Mouse (Mus musculus) T-helper 17 cell (primary cell): ENCODE measurements at regions not wholly inside any gene's neighbourhood (a gene's known extent, or its start where the extent isn't known, plus 50 kb on each side); places are given as distances from the start of the nearest gene placed in this dataset.

ENCODE experiments used
- in situ Hi-C, 2 experiments: fragments of 300-600 bp; cut with MboI, MseI; formaldehyde crosslinking; loops; 1 replicate in 1 of 2; 2 replicates in 1 of 2; pipeline ENCODE4 v1.15.1; 2025; ENCODE audit warnings: high pct_unique_total_duplicates in 2 of 2

DNA sequence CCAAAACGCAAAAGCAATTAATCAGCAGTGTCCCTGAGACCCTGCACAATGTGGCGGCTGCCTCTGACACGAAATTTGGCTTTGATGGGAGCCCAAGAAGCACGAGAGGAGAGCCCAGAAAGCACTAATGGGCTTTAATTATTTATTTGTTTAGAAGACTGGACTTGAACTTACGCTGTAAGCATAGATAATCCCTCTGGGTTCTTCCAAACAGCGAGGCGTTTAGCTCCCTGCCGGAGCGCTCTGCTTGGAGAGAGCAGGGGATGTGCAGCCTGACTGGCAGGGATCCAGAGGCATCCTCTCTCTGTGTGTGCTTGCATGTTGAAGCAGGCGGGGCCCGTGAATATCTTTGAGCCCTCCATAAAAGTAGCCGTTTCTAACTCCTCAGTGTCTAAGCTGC is 153.3 kb upstream of the 3110018I06Rik start:
- in situ Hi-C loops, result no loop called here

DNA sequence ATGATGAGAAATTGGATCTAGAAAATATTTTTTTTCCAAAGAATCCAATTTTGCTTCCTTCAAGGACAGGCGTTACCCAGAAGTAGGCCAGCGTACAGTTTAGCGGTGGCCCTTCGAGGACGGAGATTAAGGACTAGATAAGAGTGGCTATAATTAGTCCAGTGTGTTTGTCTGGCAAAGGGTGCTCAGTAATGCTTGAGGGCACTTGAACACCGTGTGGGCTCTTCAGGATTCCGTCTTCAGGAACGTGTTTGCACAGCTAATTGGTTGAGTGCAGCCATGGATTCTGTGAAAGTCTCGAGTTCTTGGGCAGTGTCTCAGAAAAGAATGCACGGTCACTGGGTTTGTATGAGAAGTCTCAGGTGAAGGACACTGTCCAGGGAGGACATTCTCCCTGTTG is 149.7 kb upstream of the 3110018I06Rik start:
- in situ Hi-C loops, result no loop called here

DNA sequence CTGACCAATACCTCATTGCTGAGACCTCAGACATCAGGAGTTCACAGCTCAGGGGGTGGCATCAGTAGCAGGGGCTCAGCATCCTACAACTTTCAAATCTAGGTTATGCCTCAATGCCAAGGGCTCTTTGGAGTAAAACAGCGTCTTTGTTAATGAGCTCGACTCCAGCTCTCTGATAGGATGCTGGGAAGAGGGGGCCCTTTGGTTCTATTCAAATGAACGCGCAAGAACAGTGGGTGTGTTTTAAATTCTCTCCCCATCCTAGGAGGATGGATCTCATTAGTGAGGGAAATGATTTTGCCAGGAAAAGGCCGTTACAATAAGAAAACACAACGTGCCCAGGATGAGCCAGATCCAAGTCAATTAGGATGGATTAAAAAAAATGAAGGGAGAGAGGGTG is 132.2 kb upstream of the 3110018I06Rik start:
- in situ Hi-C loops, result no loop called here

DNA sequence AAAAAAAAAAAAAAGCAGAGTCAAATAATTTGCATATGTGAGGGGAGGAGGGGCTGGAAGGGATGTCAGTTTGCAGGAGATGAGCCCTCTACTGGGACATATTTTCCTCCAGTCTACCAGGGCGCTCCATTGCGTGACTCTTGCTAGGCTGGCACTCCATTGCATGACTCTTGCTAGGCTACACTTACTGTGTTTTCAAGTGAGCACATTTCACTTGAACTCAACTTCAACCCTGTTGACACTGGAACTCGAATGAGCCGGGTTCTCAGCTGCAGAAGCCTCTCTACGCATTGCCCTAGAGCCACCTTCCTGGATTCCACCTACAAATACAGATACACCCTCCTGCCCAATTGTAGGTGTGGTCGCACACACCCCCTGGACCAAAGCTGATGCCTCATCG is 131.5 kb upstream of the 3110018I06Rik start:
- in situ Hi-C loops, result no loop called here

DNA sequence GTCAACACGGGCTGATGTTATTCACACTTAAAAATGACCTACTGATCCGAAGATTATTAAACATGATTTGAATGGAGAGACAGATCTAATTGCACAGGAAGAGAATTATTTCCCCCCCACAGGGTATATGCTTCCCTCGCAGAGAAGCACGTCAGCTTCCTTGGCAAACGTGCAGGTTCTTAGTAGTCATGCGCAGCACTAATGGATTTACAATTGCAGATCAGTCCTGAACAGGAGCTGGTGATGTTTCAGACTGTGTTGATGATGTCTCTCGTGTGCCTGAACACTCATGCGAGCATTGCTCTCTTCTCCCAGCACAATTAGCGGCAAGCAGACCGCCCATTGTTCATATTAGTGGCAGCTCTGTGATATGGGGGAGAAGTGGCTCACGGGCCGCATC is 127.9 kb upstream of the 3110018I06Rik start:
- in situ Hi-C loops, result no loop called here

DNA sequence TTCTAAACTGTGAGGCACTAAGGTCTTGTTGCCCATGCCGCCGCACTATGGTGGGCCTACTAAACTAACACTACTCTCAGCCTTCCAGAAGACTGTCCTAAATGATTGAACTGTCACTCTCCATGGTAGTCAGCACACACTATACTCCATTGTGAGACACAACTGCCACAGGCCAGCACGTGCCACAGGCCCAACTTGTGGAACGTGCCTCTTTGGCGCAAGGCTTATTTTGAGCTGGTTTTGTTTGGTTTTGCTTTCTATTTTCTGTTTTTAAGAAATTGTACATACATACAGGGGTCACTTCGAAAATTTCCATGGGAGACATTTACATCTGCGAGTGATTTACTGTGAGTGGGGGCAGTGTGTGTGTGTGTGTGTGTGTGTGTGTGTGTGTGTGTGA is 126.8 kb upstream of the 3110018I06Rik start:
- in situ Hi-C loops, result no loop called here

DNA sequence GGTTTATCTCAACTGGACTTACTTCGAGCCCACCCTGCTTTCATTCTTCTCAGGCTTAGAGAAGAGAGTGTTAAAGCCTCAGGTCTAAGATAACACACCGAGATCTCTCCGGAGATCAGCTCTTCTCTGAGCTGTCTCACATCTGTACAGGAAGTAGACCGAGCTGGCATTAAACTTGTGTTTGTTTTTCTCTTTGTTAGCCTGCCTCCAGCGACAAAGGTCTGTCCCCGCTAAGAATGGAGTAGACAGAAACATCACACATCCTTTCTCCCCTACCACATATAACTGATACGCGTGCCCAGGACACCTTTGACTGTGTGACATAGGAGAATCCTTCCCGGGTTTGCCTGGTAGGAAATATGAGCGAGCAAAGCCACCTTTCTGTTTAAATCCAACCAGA is 126.3 kb upstream of the 3110018I06Rik start:
- in situ Hi-C loops, result no loop called here

DNA sequence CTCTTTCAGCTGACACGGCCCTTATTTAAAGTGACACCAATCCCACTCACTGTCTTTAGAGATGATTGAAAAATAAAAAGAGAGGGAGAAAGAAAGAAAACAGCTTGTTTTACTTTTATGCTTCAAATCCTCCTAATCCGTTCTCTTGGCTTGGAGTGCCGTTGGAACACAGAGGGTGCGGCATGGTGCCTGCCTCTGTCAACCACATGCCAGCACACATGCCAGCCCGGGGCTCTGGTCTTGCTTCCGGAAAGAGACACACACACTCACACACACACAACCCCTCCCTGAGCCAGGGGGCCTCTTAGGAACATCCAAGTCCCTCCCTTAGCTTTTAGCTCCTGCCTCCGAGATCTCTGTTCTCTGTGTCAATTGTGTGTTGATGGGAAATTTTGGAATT is 116.2 kb upstream of the 3110018I06Rik start:
- in situ Hi-C loops, result no loop called here

DNA sequence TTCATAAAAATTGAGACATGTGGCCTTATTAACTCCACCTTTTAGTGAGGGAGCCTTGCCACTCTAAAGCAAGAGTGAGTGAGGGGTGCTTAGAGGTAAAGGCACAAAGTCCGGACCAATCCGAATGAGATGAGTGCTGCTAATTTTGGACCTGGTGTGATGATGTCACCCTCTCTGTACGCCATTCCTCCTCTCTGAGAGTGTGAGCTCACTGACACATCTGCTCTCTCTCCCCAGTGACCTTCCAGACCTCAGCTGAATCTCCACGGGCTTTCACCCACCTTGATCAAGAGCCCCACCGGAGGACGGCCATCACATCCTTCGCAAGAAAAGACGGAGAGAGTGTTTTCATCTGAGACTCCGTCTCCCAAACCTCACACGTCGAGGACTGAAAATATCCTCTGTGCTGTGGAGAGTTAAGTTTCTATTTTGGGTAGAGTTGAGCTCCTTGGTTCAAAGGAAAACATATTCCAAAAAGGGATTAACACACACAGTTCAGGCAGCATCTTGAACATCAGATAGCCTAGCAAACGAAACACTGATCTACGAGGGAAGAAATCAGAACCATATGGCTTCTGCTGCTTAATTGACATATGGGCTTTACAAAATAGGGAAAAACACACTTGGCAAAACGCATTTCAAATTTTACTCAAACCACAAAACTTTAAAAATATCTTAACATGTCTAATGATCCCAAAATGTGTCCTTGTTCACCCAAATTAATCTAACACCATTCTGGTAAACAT is 96.2 kb upstream of the 3110018I06Rik start:
- in situ Hi-C loops, result no loop called here

DNA sequence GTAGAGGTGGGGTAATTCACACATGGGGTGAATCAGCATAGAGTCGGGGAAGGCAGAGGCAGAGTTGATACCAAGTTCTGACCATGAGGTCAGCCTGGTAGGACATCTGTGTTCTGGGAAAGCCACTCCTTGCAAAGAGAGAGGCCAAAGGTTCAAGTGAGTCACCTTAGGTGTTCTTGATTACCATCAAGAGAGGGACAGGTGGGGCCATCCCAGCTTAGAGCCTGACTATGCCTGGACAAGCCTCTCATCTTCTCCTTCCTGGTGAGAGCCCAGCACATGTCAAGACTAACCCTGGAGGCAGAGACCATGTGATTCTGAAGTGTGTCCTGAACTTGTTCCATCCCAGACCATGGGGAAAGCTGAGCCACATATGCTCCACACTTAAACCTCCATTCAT is 94.0 kb upstream of the 3110018I06Rik start:
- in situ Hi-C loops, result no loop called here

DNA sequence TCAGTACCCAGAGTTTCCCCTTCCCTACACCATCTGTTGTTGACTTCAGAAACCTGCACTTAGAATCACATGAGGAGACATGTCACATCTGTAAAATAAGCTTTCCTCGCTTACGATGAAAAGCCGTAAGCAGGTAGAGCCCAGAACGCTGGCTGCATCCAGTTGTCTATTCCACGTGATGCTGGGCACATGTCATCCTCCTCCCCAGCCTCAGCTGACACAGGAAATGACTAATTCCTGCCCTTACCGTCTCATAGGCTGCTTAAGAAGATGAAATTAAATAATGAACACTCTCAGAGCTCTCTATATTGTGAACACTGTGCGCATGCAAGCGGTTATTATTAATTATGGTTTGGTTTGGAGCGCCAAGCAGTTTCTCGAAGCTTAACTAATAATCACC is 83.6 kb upstream of the 3110018I06Rik start:
- in situ Hi-C loops, result loop anchor here in 1 of 2 experiments (25.0 kb wide), 1 partner anchor 1468 kb away; no protein-coding TSS in a partner anchor

DNA sequence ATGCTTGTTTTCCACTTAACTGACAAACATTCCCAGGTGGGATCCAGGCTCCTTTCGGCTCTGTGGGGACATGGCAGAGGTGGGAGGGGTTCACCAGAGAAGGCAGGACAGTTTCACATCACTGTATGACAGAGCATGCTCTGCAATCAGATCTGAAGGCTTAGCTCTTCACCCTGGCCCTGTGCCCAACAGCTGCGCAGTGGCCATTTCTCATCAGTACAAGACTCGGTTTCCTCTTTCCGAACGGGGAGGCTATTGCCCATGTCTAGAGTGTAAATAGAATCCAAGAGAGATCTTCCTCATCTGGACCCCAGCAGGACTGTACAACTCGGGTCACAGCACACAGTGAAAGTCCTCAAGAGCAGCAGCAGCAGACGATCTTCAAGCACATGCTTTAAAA is 64.5 kb upstream of the 3110018I06Rik start:
- in situ Hi-C loops, result loop anchor here in 1 of 2 experiments (25.0 kb wide), 1 partner anchor 1487 kb away; no protein-coding TSS in a partner anchor

DNA sequence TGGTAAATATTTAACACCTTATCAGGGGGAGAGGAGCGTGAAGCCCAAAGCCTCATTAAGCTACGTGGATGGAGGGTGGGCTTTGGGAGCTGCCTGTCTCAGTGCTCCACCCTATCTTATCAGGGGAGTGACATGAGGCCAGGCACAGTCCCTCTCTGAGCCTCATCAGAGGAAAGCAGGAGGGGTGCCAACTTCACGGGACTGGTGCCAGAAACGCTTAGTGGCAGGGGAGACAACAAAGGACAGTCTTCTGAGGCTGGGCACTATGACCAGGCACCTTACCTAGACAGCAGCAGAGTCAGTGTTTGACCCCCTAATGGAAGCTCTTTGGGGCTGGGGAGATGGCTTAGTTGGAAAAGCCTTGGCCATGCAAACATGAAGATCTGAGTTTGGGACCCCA is 49.9 kb upstream of the 3110018I06Rik start:
- in situ Hi-C loops, result no loop called here
